Mouse (Mus musculus) mouse embryonic stem cell (cell line): ENCODE measurements around the gene Armh3.

Experiments
- in situ Hi-C, 2 experiments: fragments of 300-500 bp; cut with MboI; formaldehyde crosslinking; loops; 1 replicate in 1 of 2; 3 replicates in 1 of 2; pipeline ENCODE4 v1.14.3; 2019 to 2020; ENCODE audit warnings: low sequenced_read_pairs in 2 of 2, low pct_unique_long_range_greater_than_20kb in 1 of 2, mixed read lengths in 1 of 2; ENCODE audit not compliant: unreplicated experiment in 1 of 2

Armh3 gene

DNA sequence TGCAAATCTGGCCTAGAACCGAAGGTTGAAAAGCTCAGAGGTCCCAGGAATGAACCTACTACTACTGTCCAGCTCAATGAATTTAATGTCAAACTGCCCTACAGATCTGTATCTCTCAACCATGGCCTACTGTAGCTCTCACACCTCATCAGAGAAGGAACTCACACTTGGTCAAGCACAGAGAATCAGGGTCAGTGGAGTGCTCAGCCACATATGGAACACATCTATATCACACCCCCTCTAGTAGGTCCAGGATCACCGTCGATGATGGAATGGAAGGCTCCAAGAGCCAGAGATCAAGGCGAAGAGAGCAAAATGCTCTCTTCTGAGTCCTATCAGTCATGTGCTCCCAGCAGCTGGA lies 150.6 kb downstream of the Armh3 start:
- in situ Hi-C loops, result no loop called here

DNA sequence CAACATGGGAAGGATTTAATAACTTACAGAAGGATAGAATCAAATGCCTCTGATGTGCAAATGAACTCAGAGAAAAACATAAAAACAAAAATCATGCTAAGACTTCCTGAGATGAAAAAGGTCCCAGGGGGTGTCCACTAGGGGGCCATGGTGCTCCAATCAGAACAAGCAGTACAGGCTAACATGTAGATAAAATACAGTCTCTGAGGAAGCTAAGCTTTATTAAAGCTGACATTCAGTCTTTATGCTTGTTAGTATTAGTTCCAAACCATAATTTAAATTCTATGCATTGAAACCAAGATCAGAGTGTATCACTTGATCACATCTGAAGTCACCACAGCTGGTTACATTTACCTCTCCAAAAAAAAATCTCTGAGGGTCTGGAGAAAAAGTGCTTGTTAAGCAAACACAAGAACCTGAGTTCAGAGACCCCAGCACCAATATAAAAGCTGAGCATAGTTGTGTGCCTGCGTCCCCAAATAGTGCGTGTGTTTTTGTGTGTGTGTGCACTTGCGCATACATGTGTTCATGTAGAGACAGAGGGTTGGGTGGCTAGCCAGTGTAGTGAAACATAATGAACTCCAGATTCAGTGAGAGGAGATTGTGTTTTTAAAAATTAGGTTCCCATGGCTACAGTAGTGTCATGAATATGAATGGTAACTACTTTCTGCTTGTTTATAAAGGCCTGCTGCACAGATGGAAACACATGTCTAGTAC lies 151.1 kb downstream of the Armh3 start:
- in situ Hi-C loops, result no loop called here

DNA sequence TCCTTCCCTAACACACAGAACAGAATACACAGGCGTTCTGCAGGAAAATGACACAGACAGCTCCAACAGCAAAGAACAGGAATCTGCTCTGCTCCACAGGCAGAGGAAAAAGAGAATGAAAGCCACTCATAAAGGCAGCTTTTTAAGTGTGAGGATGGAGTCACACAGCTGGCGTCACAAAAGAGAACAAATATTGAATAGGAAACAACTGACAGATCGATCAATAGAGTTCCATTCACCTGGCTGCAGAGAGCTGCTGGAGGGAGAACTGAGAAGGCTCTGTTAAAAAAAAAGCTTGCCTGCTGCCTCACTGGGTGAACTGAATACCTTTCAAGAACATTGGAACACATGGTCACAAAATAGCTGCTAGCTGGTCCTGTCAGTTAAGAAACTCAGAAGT lies 154.1 kb downstream of the Armh3 start:
- in situ Hi-C loops, result no loop called here

GRCm38 (mm10) chr19:45843424-45843823 lies 154.9 kb downstream of the Armh3 start:
- in situ Hi-C loops, result no loop called here

GRCm38 (mm10) chr19:45837050-45837994 lies 161.0 kb downstream of the Armh3 start:
- in situ Hi-C loops, result no loop called here

- in situ Hi-C loops, result no loop called here
Measured at GRCm38 (mm10) chr19:45835490-45835889, 162.8 kb downstream of the Armh3 start.

- in situ Hi-C loops, result no loop called here
Measured at GRCm38 (mm10) chr19:45833665-45834064, 164.6 kb downstream of the Armh3 start.

GRCm38 (mm10) chr19:45830679-45831078 lies 167.6 kb downstream of the Armh3 start:
- in situ Hi-C loops, result no loop called here

DNA sequence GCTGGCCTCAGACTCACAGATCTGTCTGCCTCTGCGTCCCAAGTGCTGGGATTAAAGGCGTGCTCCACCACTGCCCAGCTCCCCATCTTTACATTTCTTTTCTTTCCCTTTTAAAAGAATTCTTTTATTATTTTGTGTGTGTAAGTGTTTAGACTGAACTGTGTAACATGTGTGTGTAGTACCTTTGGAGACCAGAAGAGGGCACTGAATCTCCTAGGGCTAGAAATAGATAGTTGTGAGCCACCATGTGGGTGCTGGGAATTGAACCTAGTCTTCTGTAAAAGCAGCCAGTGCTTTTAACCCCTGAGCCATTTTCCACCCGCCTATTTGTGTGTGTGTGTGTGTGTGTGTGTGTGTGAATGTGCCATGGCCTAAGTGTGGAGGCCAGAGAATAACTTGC lies 170.6 kb downstream of the Armh3 start:
- in situ Hi-C loops, result no loop called here

DNA sequence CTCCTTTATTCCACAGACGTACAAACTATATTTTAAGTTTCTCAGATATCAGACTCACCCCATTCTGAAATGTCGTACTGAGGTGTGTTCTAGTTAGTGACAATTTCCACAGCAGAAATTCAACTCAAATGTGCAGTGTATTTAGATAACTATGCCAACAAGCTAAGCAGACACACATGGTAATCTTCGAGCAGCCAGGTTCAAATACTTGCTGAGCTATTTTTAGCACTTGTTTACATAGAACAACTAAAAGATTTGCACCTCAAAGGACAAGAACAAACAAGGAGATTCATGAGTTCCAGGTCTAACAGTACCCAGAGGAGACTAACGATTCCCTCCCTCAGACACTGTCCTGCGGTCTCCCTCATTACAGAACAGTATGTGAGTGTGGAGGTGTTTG lies 171.2 kb downstream of the Armh3 start:
- in situ Hi-C loops, result no loop called here

GRCm38 (mm10) chr19:45826146-45826545 lies 172.1 kb downstream of the Armh3 start:
- in situ Hi-C loops, result no loop called here

DNA sequence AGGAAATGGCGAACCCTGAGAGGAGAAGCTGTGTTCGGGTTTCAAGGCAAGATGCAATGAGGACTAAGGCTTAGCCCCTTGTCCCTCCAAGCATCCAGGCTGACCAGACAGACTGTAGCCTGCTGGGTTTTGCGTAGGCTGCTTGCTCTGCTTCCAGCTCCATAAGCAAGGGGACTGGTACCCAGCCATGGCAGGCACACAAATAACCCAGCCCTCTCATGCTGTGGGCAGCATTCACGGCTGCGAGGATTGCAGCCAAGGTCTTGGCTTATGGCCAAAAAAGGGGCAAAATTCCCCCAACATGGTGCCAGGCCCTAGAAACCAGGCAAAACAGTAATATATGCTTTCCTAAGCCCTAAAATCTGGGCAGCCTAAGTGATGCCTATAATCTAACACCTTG lies 176.5 kb downstream of the Armh3 start:
- in situ Hi-C loops, result no loop called here

DNA sequence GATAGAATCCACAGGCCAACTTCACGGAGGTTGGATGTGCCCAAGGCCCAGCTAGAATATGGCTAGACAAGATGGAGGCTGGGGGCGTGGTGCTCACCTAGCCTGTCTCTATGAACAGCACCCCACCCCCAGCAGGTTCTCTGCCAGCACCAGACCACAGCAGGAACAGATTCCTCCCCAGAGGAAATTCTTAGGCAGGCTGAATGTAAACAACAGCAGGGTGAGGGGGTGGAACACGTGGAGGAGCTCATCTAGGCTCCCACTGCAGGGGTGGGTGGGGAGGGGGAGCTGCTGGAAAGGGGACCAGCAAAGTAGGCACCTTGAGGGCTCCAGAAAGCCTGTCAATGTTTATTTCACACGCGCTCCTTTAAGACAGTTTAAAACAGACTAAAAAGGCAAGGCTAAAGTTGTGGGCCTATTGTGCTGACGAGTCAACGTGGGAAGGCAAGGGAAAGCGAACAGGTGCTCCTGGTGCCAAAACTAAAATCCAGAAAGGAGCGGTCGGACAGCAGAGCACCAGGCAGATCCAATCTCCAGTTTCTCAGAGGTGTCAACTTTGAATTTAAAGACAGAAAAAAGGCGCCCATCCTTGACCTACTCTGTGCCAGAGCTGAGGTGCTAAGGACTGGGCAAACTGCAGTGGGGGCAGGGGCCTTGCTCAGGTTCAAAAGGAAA lies 180.3 kb downstream of the Armh3 start:
- in situ Hi-C loops, result loop anchor here (10.0 kb wide), 3 partner anchors 137 to 197 kb away; partner anchors contain the start of gene Hps6 (in 1 of the 2)

GRCm38 (mm10) chr19:45816727-45817126 lies 181.6 kb downstream of the Armh3 start:
- in situ Hi-C loops, result loop anchor here (10.0 kb wide), 3 partner anchors 138 to 198 kb away; partner anchors contain the start of gene Hps6 (in 1 of the 2)

DNA sequence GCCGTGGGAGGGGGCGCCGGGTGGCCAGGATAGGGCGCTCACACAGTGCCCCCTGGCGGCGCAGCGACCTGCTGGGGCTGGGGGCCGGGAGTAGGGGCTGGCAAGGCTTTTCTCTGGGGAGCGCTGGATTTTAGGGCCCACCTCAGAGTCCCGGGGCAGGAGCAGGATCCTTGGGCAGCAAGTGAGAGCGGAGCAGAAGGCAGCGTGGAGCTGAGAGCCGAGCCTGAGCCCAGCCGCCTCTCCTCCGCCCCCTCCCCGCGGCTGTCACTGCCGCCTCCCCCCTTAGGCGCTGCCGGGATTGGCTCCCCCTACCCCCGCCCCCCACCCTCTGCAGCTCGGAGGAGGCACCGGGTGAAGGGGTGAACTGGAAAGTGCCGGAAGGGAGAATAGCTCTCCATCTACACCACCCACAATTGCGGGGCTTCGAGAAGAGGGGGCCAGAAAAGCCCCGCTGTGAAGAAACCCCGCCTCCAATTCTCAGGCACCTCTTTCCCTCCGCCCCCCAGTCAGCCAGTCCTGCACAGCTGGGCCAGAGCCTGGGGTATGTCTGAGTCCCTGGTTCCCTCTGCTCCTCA lies 182.4 kb downstream of the Armh3 start, which contains the start of gene Kcnip2:
Gene Kcnip2 (minus strand): TSS at position 231 of the 575 bp plus-strand sequence.
- in situ Hi-C loops, result loop anchor here (10.0 kb wide), 3 partner anchors 139 to 199 kb away; partner anchors contain the start of gene Hps6 (in 1 of the 2)

DNA sequence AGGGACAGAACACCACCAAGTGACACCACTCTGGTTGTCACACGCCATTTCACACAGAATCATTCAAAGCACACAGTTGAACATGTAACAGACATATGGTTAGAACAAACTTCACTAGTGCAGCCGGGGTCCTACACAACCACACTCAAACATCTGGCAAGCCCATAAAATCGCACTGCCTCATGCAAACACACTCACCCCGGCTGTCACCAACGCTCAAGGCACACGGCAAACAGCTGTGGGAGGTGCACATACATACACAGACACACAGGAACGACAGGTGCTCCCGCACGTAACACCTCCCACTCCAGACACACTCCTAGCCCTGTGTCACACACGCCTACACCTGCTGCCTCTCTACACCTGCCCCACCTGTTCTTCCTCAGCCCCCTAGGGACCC lies 183.1 kb downstream of the Armh3 start:
- in situ Hi-C loops, result loop anchor here (10.0 kb wide), 3 partner anchors 140 to 200 kb away; partner anchors contain the start of gene Hps6 (in 1 of the 2)

DNA sequence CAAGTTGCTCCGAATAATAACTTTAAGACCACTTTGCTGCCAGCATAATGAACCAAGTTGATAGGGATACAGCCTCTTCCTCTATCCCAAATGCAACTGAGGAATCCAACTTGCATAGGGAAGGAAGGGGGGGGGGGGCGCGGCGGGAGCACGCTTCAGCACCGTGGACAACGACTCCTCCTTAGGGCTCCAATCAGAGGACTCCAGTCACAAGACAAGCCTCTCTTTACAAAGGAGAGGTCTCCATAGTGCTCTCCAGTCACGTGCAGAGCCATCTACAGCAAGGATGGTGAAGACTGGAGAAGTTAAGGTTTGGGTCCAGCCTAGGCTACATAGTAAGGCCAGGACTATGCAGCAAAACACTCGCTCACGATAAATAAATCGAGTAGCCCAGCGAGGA lies 184.5 kb downstream of the Armh3 start:
- in situ Hi-C loops, result loop anchor here (10.0 kb wide), 3 partner anchors 141 to 201 kb away; partner anchors contain the start of gene Hps6 (in 1 of the 2)

- in situ Hi-C loops, result loop anchor here (10.0 kb wide), 3 partner anchors 142 to 202 kb away; partner anchors contain the start of gene Hps6 (in 1 of the 2)
Measured at GRCm38 (mm10) chr19:45813263-45813662, 185.0 kb downstream of the Armh3 start.
